Mouse (Mus musculus) embryonic facial prominence, embryonic 10.5 days (tissue): Measurements from ENCODE around the gene Rdh9. TPM values are rescaled to one million over a fixed set of nuclear protein-coding genes. Genes with fewer than 3 reads are reported as not detected.
"Not testable (repeated sequence)": the region's sequence is repeated elsewhere in the genome, so short reads cannot be mapped to it uniquely, and the experiment has no call there.

ENCODE experiments used
- DNase-seq: peaks from one replicate; pipeline ENCODE4 v3.0.0-alpha.2; 2017; ENCODE audit warnings: low spot score
- H3K27ac ChIP-seq: fragments of 300-500 bp; sonication (generic); replicated peaks from 2 replicates; pipeline ENCODE4 v1.5.1; 2016; ENCODE audit warnings: mild to moderate bottlenecking
- H3K27me3 ChIP-seq: fragments of 300-500 bp; sonication (generic); replicated peaks from 2 replicates; pipeline ENCODE4 v1.6.1; 2016; ENCODE audit warnings: low read depth, mild to moderate bottlenecking; ENCODE audit not compliant: poor library complexity, severe bottlenecking
- H3K36me3 ChIP-seq: fragments of 300-500 bp; sonication (generic); replicated peaks from 2 replicates; pipeline ENCODE4 v1.6.1; 2016; ENCODE audit warnings: mild to moderate bottlenecking, moderate library complexity
- H3K4me1 ChIP-seq: fragments of 300-500 bp; sonication (generic); 2 replicates; pipeline ENCODE4 v1.6.1; 2016
- H3K4me3 ChIP-seq: fragments of 300-500 bp; sonication (generic); 2 replicates; pipeline ENCODE4 v1.5.1; 2016; ENCODE audit warnings: mild to moderate bottlenecking, moderate library complexity
- H3K9me3 ChIP-seq: fragments of 300-500 bp; sonication (generic); 2 replicates; pipeline ENCODE4 v1.6.1; 2016; ENCODE audit warnings: mild to moderate bottlenecking
- WGBS: fragments of 180-500 bp; shearing (Covaris S2); methylation state at CpG from one replicate; pipeline ENCODE4 v1.1.7; 2016; 5-methylcytosine and 5-hydroxymethylcytosine counted together
- polyA plus RNA-seq: library from polyadenylated mRNA; unstranded; fragments of >200 nt; fragmentation: Nextera tagmentation; extraction: Ambion mirVana; gene quantifications from 2 replicates; pipeline ENCODE4 v1.2.1, GENCODE M21; 2016

The Rdh9 gene
- polyA plus RNA-seq, 1 experiment from 2014 or later = not detected

GRCm38 (mm10) chr10:127763914-127764680, 12.1 kb upstream of the Rdh9 start:
- no peaks in the 10 kb centered on the region for H3K9me3 ChIP-seq
- 70% methylated on average over 12 of the region's 12 CpGs for WGBS
- no peaks in the 10 kb centered on the region for H3K4me1 ChIP-seq
- no peaks in the 10 kb centered on the region for H3K27me3 ChIP-seq
- H3K4me3 ChIP-seq = no peak overlapping the region
- H3K27ac ChIP-seq = no peak overlapping the region
- DNase-seq = no peak
- no peaks in the 10 kb centered on the region for H3K36me3 ChIP-seq

- Histone ChIP-seq H3K36me3 (no peaks in the 10 kb centered on the region), H3K9me3 (no peaks in the 10 kb centered on the region), H3K27ac (no peak overlapping the region), H3K4me3 (no peak overlapping the region), H3K27me3 (no peaks in the 10 kb centered on the region), H3K4me1 (no peaks in the 10 kb centered on the region)
- no peak for DNase-seq
- 82% methylated on average over 1 of the region's 1 CpGs for WGBS
These were observed 9.6 kb upstream of the Rdh9 start for GRCm38 (mm10) chr10:127766564-127766963.

- H3K9me3 ChIP-seq, DNase-seq, H3K4me3 ChIP-seq, H3K4me1 ChIP-seq, H3K36me3 ChIP-seq, H3K27ac ChIP-seq, H3K27me3 ChIP-seq: not testable (repeated sequence)
- 94% methylated on average over 17 of the region's 17 CpGs for WGBS
These were observed 6.1 kb downstream of the Rdh9 start for GRCm38 (mm10) chr10:127782321-127782720.

GRCm38 (mm10) chr10:127785411-127785810, 9.2 kb downstream of the Rdh9 start:
- H3K36me3 ChIP-seq, H3K4me1 ChIP-seq, H3K27ac ChIP-seq, H3K4me3 ChIP-seq, H3K9me3 ChIP-seq, DNase-seq, H3K27me3 ChIP-seq: not testable (repeated sequence)
- 84% methylated on average over 1 of the region's 1 CpGs for WGBS

- Histone ChIP-seq H3K4me1 (no peaks in the 10 kb centered on the region), H3K27me3 (no peaks in the 10 kb centered on the region), H3K27ac (no peak overlapping the region), H3K9me3 (no peaks in the 10 kb centered on the region), H3K36me3 (no peaks in the 10 kb centered on the region), H3K4me3 (no peak overlapping the region)
- no peak for DNase-seq
- 71% methylated on average over 1 of the region's 1 CpGs for WGBS
These were observed 23.1 kb downstream of the Rdh9 start for GRCm38 (mm10) chr10:127799295-127799694.

- Histone ChIP-seq H3K4me3 (no peak within 1 kb of the TSS), H3K4me1 (no peaks in the 10 kb centered on the region), H3K27me3 (no peaks in the 10 kb centered on the region), H3K9me3 (no peaks in the 10 kb centered on the region), H3K36me3 (no peaks in the 10 kb centered on the region), H3K27ac (no peak within 1 kb of the TSS)
- 88% methylated on average over 6 of the region's 6 CpGs for WGBS
- no peak for DNase-seq
These were observed 24.7 kb downstream of the Rdh9 start, which contains the start of gene Rdh16 for GRCm38 (mm10) chr10:127800891-127801290. Rdh16 (plus strand) TSS chr10:127801152.

- no peaks in the 10 kb centered on the region for H3K36me3 ChIP-seq
- WGBS = 87% methylated on average over 2 of the region's 2 CpGs
- DNase-seq = no peak
- no peaks in the 10 kb centered on the region for H3K27me3 ChIP-seq
- H3K4me1 ChIP-seq = no peaks in the 10 kb centered on the region
- no peak overlapping the region for H3K4me3 ChIP-seq
- H3K9me3 ChIP-seq = no peaks in the 10 kb centered on the region
- no peak overlapping the region for H3K27ac ChIP-seq
These were observed 25.4 kb downstream of the Rdh9 start for GRCm38 (mm10) chr10:127801612-127802011.

- Histone ChIP-seq H3K4me1 (no peaks in the 10 kb centered on the region), H3K4me3 (no peak overlapping the region), H3K27me3 (no peaks in the 10 kb centered on the region), H3K9me3 (no peaks in the 10 kb centered on the region), H3K27ac (no peak overlapping the region), H3K36me3 (no peaks in the 10 kb centered on the region)
- WGBS = 84% methylated on average over 5 of the region's 5 CpGs
- no peak for DNase-seq
These were observed 26.1 kb downstream of the Rdh9 start for GRCm38 (mm10) chr10:127802236-127802635.

- Histone ChIP-seq H3K4me1 (no peaks in the 10 kb centered on the region), H3K27ac (no peak overlapping the region), H3K9me3 (no peaks in the 10 kb centered on the region), H3K36me3 (no peaks in the 10 kb centered on the region), H3K27me3 (no peaks in the 10 kb centered on the region), H3K4me3 (no peak overlapping the region)
- no peak for DNase-seq
- 63% methylated on average over 7 of the region's 7 CpGs for WGBS
These were observed 28.2 kb downstream of the Rdh9 start for GRCm38 (mm10) chr10:127804416-127804815.

GRCm38 (mm10) chr10:127815888-127816287, 39.7 kb downstream of the Rdh9 start:
- H3K4me1 ChIP-seq = no peaks in the 10 kb centered on the region
- H3K9me3 ChIP-seq = peaks cover 5% of the 10 kb centered on the region
- H3K27ac ChIP-seq = no peak overlapping the region
- H3K36me3 ChIP-seq = no peaks in the 10 kb centered on the region
- no peak for DNase-seq
- H3K4me3 ChIP-seq = no peak overlapping the region
- H3K27me3 ChIP-seq = no peaks in the 10 kb centered on the region

GRCm38 (mm10) chr10:127817268-127817910, 41.2 kb downstream of the Rdh9 start:
- H3K4me3 ChIP-seq, H3K27me3 ChIP-seq, H3K9me3 ChIP-seq, H3K36me3 ChIP-seq, H3K4me1 ChIP-seq, H3K27ac ChIP-seq, DNase-seq: not testable (repeated sequence)
- 85% methylated on average over 4 of the region's 4 CpGs for WGBS

GRCm38 (mm10) chr10:127821806-127822205, 45.6 kb downstream of the Rdh9 start:
- H3K27ac ChIP-seq, H3K27me3 ChIP-seq, H3K36me3 ChIP-seq, H3K4me1 ChIP-seq, H3K4me3 ChIP-seq, H3K9me3 ChIP-seq, DNase-seq: not testable (repeated sequence)
- WGBS = 85% methylated on average over 2 of the region's 2 CpGs

- Histone ChIP-seq H3K9me3 (peaks cover 4% of the 10 kb centered on the region), H3K4me1 (no peaks in the 10 kb centered on the region), H3K27ac (no peak overlapping the region), H3K27me3 (no peaks in the 10 kb centered on the region), H3K4me3 (no peak overlapping the region), H3K36me3 (no peaks in the 10 kb centered on the region)
- DNase-seq = peak; percentile 11
- WGBS = 83% methylated on average over 6 of the region's 6 CpGs
These were observed 49.2 kb downstream of the Rdh9 start for GRCm38 (mm10) chr10:127825386-127825785.
